ENCODE assay signal across 10 mouse cellular contexts in genomic region chr7:18883991-18884744, GRCm38 (mm10). TPM values are rescaled to one million over a fixed set of nuclear protein-coding genes. Genes with fewer than 3 reads are reported as not detected.
DNase-seq lines count a peak whose midpoint lies in the region; ATAC-seq lines count a peak whose summit lies in the region.
"Had no signal": no experiment of that assay in that cellular context is flagged by ENCODE, and none has a peak within 500 bp of the region (broad histone marks: within the 10 kb centered on the region; RNA-seq: fewer than 3 reads in every experiment).

No protein-coding gene starts in this region.

- no peaks in the 10 kb centered on the region for H3K27me3 ChIP-seq in embryonic facial prominence, embryonic 13.5 days
- no peaks in the 10 kb centered on the region for H3K27me3 ChIP-seq in embryonic facial prominence, embryonic 10.5 days (replicated peaks; ENCODE audit: low read depth, poor library complexity, severe bottlenecking)
- H3K27me3 ChIP-seq in forebrain, embryonic 14.5 days (replicated peaks; ENCODE audit: control insufficient read depth, insufficient read depth, low read length) = no peaks in the 10 kb centered on the region
- H3K27me3 ChIP-seq: forebrain, embryonic 15.5 days; neural tube, embryonic 12.5 days had no signal

- 65% methylated on average over 9 of the region's 9 CpGs for WGBS in embryonic facial prominence, embryonic 13.5 days
- 65% methylated on average over 9 of the region's 9 CpGs for WGBS in embryonic facial prominence, embryonic 10.5 days
- 71% methylated on average over 9 of the region's 9 CpGs for WGBS in forebrain, embryonic 14.5 days

- H3K36me3 ChIP-seq in embryonic facial prominence, embryonic 13.5 days = 0 out of 2 replicates have a peak, but pooled peaks cover 3% of the 10 kb centered on the region
- H3K36me3 ChIP-seq in embryonic facial prominence, embryonic 10.5 days (replicated peaks) = no peaks in the 10 kb centered on the region; the same call in 1 of the 2 replicates
- no peaks in the 10 kb centered on the region for H3K36me3 ChIP-seq in forebrain, embryonic 14.5 days (ENCODE audit: control insufficient read depth, insufficient read depth, low read length)
- H3K36me3 ChIP-seq: forebrain, embryonic 15.5 days; neural tube, embryonic 12.5 days had no signal

- no peak overlapping the region for H3K4me3 ChIP-seq in embryonic facial prominence, embryonic 13.5 days
- no peak overlapping the region for H3K4me3 ChIP-seq in embryonic facial prominence, embryonic 10.5 days
- no peak overlapping the region for H3K4me3 ChIP-seq in forebrain, embryonic 14.5 days (ENCODE audit: low read depth, low read length)
- H3K4me3 ChIP-seq: forebrain, embryonic 15.5 days; neural tube, embryonic 12.5 days had no signal

- H3K4me1 ChIP-seq in embryonic facial prominence, embryonic 13.5 days = no peaks in the 10 kb centered on the region
- H3K4me1 ChIP-seq in embryonic facial prominence, embryonic 10.5 days = 0 out of 2 replicates have a peak, but pooled peaks cover 3% of the 10 kb centered on the region
- H3K4me1 ChIP-seq in forebrain, embryonic 14.5 days (ENCODE audit: control insufficient read depth, insufficient read depth, low read length) = no peaks in the 10 kb centered on the region
- H3K4me1 ChIP-seq: forebrain, embryonic 15.5 days; neural tube, embryonic 12.5 days had no signal

- H3K27ac ChIP-seq in embryonic facial prominence, embryonic 13.5 days = no peak overlapping the region
- no peak overlapping the region for H3K27ac ChIP-seq in embryonic facial prominence, embryonic 10.5 days (replicated peaks)
- H3K27ac ChIP-seq in forebrain, embryonic 14.5 days (ENCODE audit: low read depth, low read length) = no peak overlapping the region
- H3K27ac ChIP-seq: forebrain, embryonic 15.5 days; neural tube, embryonic 12.5 days had no signal

- H3K9me3 ChIP-seq in embryonic facial prominence, embryonic 13.5 days = no peaks in the 10 kb centered on the region
- H3K9me3 ChIP-seq in embryonic facial prominence, embryonic 10.5 days = no peaks in the 10 kb centered on the region
- H3K9me3 ChIP-seq in forebrain, embryonic 14.5 days (replicated peaks; ENCODE audit: control insufficient read depth, low read length) = no peaks in the 10 kb centered on the region
- H3K9me3 ChIP-seq: forebrain, embryonic 15.5 days; neural tube, embryonic 12.5 days had no signal

- no peak for DNase-seq in embryonic facial prominence, embryonic 10.5 days (ENCODE audit: low spot score)
- peak; percentile 81 for DNase-seq in 416B (ENCODE audit: low read depth)
- peak; percentile 80 for DNase-seq in induced T-regulatory cell, adult 2 months (ENCODE audit: low read depth)
- peak; percentile 51 for DNase-seq in lung, postnatal 10 days
- DNase-seq in forebrain, embryonic 14.5 days (ENCODE audit: low spot score) = no peak
- DNase-seq in retina, postnatal 1 day = no peak
- DNase-seq in urinary bladder, postnatal 4 days (ENCODE audit: low spot score in 2 of 2) = no peak

- no peak overlapping the region for H3K4me2 ChIP-seq in embryonic facial prominence, embryonic 13.5 days
- H3K4me2 ChIP-seq in forebrain, embryonic 14.5 days (ENCODE audit: low read length) = no peak overlapping the region
- H3K4me2 ChIP-seq: forebrain, embryonic 15.5 days; neural tube, embryonic 12.5 days had no signal

- ATAC-seq in embryonic facial prominence, embryonic 13.5 days (ENCODE audit: insufficient number of reproducible peaks, insufficient read depth, low FRiP score, low TSS enrichment, low read depth) = no peak
- no peak for ATAC-seq in forebrain, embryonic 14.5 days
- ATAC-seq: forebrain, embryonic 15.5 days had no signal

- H3K9ac ChIP-seq in embryonic facial prominence, embryonic 13.5 days = peak overlapping the region; percentile 40; the same call in 1 of the 2 replicates
- H3K9ac ChIP-seq in forebrain, embryonic 14.5 days (ENCODE audit: low read length) = no peak overlapping the region
- H3K9ac ChIP-seq: forebrain, embryonic 15.5 days; neural tube, embryonic 12.5 days had no signal

RNA-seq across cellular contexts. Expression of gene Pglyrp1, which starts 13.0 kb away (rescaled TPM):
- polyA plus RNA-seq in embryonic facial prominence, embryonic 13.5 days (2015; fragmentation: Nextera tagmentation; extraction: Ambion mirVana) = 0.76 and 2.9 TPM in 2 replicates
- polyA plus RNA-seq in embryonic facial prominence, embryonic 10.5 days (2016; fragmentation: Nextera tagmentation; extraction: Ambion mirVana) = 0.69 and 0.70 TPM in 2 replicates
- 19.1 and 20.9 TPM in 2 replicates for polyA plus RNA-seq in forebrain, embryonic 14.5 days (2014; fragmentation: Nextera tagmentation; extraction: Ambion mirVana)

RNA-seq across cellular contexts. Expression of gene Ccdc61, which starts 26.0 kb away (rescaled TPM):
- 26.3 and 35.6 TPM in 2 replicates for polyA plus RNA-seq in embryonic facial prominence, embryonic 13.5 days (2015; fragmentation: Nextera tagmentation; extraction: Ambion mirVana)
- 30.9 and 34.8 TPM in 2 replicates for polyA plus RNA-seq in embryonic facial prominence, embryonic 10.5 days (2016; fragmentation: Nextera tagmentation; extraction: Ambion mirVana)
- polyA plus RNA-seq in forebrain, embryonic 14.5 days (2014; fragmentation: Nextera tagmentation; extraction: Ambion mirVana) = 17.4 and 19.0 TPM in 2 replicates

RNA-seq across cellular contexts. Expression of gene Nova2, which starts 41.5 kb away (rescaled TPM):
- 0.62 and 0.65 TPM in 2 replicates for polyA plus RNA-seq in embryonic facial prominence, embryonic 13.5 days (2015; fragmentation: Nextera tagmentation; extraction: Ambion mirVana)
- polyA plus RNA-seq in embryonic facial prominence, embryonic 10.5 days (2016; fragmentation: Nextera tagmentation; extraction: Ambion mirVana) = 0.98 and 1.5 TPM in 2 replicates
- 13.1 and 15.7 TPM in 2 replicates for polyA plus RNA-seq in forebrain, embryonic 14.5 days (2014; fragmentation: Nextera tagmentation; extraction: Ambion mirVana)

RNA-seq across cellular contexts. Expression of gene Mill2, which starts 44.4 kb away (rescaled TPM):
- polyA plus RNA-seq in embryonic facial prominence, embryonic 13.5 days (2015; fragmentation: Nextera tagmentation; extraction: Ambion mirVana) = 0.38 and 0.39 TPM in 2 replicates
- polyA plus RNA-seq in embryonic facial prominence, embryonic 10.5 days (2016; fragmentation: Nextera tagmentation; extraction: Ambion mirVana) = not detected in 2 replicates
- 0.29 and 0.41 TPM in 2 replicates for polyA plus RNA-seq in forebrain, embryonic 14.5 days (2014; fragmentation: Nextera tagmentation; extraction: Ambion mirVana)

Comparison
In these comparisons a context has a peak if more than half of its experiments do, and no peak if none do; other contexts are left out.
1. DNase-seq: peak in 416B (single experiment), induced T-regulatory cell, adult 2 months (single experiment) and lung, postnatal 10 days (single experiment); none in embryonic facial prominence, embryonic 10.5 days (single experiment), forebrain, embryonic 14.5 days (single experiment), retina, postnatal 1 day (single experiment) and urinary bladder, postnatal 4 days (0 of 2).